Mouse (Mus musculus): ENCODE results near the gene Arf6.

Gene Arf6

DNA sequence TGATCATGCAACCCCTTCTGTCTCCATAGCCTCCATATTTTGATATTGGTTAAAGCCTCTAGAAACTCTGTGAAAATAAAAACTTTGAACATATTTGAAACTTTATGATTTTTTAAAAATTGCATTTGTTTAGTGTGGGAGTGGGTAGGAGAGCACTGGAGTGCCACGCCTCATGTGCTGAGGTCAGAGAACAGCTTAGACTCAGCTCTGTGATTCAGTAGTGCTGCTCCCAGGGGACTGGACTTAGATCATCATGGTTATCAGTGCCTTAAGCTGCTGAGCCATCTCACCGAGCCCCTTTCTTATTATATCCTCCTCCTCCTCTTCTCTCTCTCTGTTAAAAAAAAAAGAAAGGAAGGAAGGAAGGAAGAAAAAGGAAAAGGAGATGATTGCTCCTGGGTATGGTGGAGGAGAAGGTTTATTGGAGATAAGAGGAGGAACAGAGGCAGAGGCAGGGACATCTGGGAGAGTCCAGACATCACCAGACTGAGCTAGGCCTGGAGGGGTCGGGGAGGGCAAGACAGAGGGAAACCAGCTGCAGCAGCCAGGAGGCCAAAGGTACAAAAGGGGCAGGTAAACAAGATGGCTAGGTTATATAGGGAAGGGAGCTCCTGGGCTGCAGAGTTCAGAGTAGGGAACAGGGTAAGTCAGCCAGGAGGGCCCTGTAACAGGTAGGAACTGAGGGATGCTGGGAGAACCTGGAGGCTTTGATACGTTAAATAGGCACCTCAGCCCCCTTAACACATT is 43.0 kb downstream of the Arf6 start:
- no peak for DNase-seq

GRCm38 (mm10) chr12:69416793-69417192 is 44.8 kb downstream of the Arf6 start:
- DNase-seq: no peak

DNA sequence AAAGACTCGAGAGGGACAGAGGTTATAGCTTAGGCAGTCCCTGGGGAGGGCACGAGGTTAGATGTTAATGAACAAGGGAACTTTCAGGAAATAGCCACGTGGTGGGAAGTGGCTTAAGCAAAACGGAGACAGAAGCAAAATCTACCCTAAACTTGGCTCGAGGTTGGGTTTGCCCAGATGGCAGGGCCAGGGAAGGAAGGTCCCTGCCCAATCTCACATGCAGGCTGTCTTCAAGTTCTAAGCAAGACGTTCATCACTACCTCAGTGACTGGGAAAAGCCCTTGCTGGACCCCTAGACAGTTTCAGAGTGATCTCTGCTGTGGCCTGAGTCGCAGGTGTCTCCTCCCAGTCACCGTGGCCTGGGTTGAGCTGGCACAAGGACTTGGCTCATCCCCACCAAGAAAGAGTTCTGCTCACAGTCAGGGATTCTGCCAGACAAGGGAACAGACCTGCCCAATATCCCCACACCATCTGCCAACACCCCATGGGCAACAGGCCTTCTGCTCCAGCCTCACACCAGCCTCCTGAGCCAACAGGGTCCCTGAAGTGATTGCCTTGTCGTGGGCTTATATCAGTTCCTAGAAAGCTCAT is 45.8 kb downstream of the Arf6 start:
- DNase-seq: peak; percentile 93

DNA sequence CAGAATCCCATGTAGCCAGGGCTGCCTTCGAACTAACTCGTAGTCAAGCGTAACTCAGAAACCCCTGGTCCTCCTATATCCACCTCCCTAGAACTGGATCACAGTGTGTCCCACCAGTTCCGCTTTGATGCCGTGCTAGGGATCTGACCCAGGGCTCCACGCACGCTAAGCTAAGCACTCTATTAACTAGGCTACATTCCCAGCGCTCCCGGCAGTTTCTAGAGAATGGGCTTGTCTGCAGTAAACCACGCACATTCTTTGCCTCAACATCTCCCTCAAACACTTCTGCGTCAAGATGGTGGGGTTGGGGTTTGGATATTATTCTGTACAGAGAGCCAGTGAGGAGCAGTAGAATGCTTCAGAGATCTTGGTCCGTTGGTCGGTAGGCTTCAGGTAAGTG is 46.7 kb downstream of the Arf6 start:
- peak; percentile 23 for DNase-seq

- no peak for DNase-seq
These were observed 47.2 kb downstream of the Arf6 start for GRCm38 (mm10) chr12:69419017-69419605.

DNA sequence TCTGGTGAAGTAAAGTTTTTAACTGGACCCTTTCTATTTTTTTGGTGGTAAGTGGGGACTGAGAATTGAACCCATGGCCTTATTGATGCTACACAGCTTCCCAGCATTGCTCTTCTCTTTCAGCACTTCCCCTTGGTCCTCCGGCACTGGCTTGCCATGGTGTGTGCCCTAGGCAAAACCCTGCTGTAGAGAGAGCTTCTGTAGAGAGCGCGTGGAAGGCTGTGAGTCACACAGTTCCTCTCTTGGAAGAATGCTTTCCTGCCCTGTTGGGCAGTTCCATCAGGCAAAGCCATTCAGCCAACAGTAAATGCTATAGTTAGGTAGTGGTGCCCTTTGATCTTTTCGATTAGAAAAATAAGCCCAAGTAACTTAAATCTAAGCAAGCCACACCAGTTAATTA is 47.7 kb downstream of the Arf6 start:
- DNase-seq: no peak

GRCm38 (mm10) chr12:69420716-69421115 is 48.8 kb downstream of the Arf6 start:
- no peak for DNase-seq

GRCm38 (mm10) chr12:69422827-69423537 is 51.0 kb downstream of the Arf6 start:
- no peak for DNase-seq
